Mouse (Mus musculus) forebrain, postnatal 0 days (tissue): ENCODE results near the gene Ryk. TPM values are rescaled to one million over a fixed set of nuclear protein-coding genes. Genes with fewer than 3 reads are reported as not detected.

Source experiments
- ATAC-seq: fragments of 200-750 bp; cut with Nextera tagmentation; 2 replicates; pipeline ENCODE4 v1.8.0; 2017; ENCODE audit warnings: mild to moderate bottlenecking, moderate library complexity
- DNase-seq: peaks from one replicate; pipeline ENCODE4 v3.0.0-alpha.2; 2015
- H3K27ac ChIP-seq: fragments of 300-500 bp; sonication (generic); 2 replicates; pipeline ENCODE4 v1.5.1; 2014; ENCODE audit warnings: low read depth, mild to moderate bottlenecking, antibody characterized with exemption, low read length, moderate library complexity, mixed read lengths
- H3K27me3 ChIP-seq: fragments of 300-500 bp; sonication (generic); 2 replicates; pipeline ENCODE4 v1.6.1; 2014; ENCODE audit warnings: mild to moderate bottlenecking, low read length, mixed read lengths; ENCODE audit not compliant: insufficient read depth
- H3K36me3 ChIP-seq: fragments of 300-500 bp; sonication (generic); 2 replicates; pipeline ENCODE4 v1.6.1; 2014; ENCODE audit warnings: mild to moderate bottlenecking, moderate library complexity; ENCODE audit not compliant: insufficient read depth
- H3K4me1 ChIP-seq: fragments of 300-500 bp; sonication (generic); 2 replicates; pipeline ENCODE4 v1.6.1; 2014; ENCODE audit warnings: antibody characterized with exemption; ENCODE audit not compliant: insufficient read depth
- H3K4me2 ChIP-seq: fragments of 300-500 bp; sonication (generic); 2 replicates; pipeline ENCODE4 v1.6.1; 2014; ENCODE audit warnings: low read depth, mild to moderate bottlenecking, moderate library complexity
- H3K4me3 ChIP-seq: fragments of 300-500 bp; sonication (generic); 2 replicates; pipeline ENCODE4 v1.5.1; 2014; ENCODE audit warnings: low read depth, low read length, mixed read lengths
- H3K9ac ChIP-seq: fragments of 300-500 bp; sonication (generic); 2 replicates; pipeline ENCODE4 v1.6.1; 2014; ENCODE audit warnings: mild to moderate bottlenecking
- H3K9me3 ChIP-seq: fragments of 300-500 bp; sonication (generic); 2 replicates; pipeline ENCODE4 v1.6.1; 2016; ENCODE audit warnings: low read length
- CTCF ChIP-seq: sonication (generic); IDR thresholded peaks from 2 replicates; pipeline ENCODE4 v1.5.1; 2016; ENCODE audit warnings: antibody characterized with exemption, control low read depth, low read depth
- WGBS: fragments of 180-500 bp; shearing (Covaris S2); extraction: QIAGEN DNeasy Blood & Tissue Kit; methylation state at CpG from one replicate; pipeline ENCODE4 v1.1.7; 2014; 5-methylcytosine and 5-hydroxymethylcytosine counted together
- polyA plus RNA-seq: library from polyadenylated mRNA; unstranded; fragments of >200 nt; fragmentation: Nextera tagmentation; extraction: Ambion mirVana; gene quantifications from 2 replicates; pipeline ENCODE4 v1.2.1, GENCODE M21; 2015
- total RNA-seq: library from RNA; depleted of rRNA; stranded (reverse); fragments of >200 nt; gene quantifications from 2 replicates; pipeline ENCODE4 v1.2.3, GENCODE M21; 2014; rRNA removed

Gene Ryk
- total RNA-seq (59.5 and 63.6 TPM in 2 replicates), polyA plus RNA-seq (14.9 and 16.6 TPM in 2 replicates)

- Histone ChIP-seq H3K4me2 (peak within 1 kb of the TSS; percentile 70), H3K27ac (peak within 1 kb of the TSS; percentile 84), H3K36me3 (no peaks in the 10 kb centered on the region), H3K27me3 (no peaks in the 10 kb centered on the region), H3K9ac (peak within 1 kb of the TSS; percentile 90), H3K4me1 (peaks cover 18% of the 10 kb centered on the region), H3K9me3 (no peaks in the 10 kb centered on the region), H3K4me3 (peak within 1 kb of the TSS; percentile 95)
- DNase-seq (peak; percentile 88), ATAC-seq (peak; percentile 88)
- under 1% methylated on average over 84 of the region's 119 CpGs for WGBS
- no peak for TF ChIP-seq CTCF
Measured at GRCm38 (mm10) chr9:102834742-102835591, at the start of gene Ryk. Gene Ryk, plus strand, starts transcription at chr9:102834917.

GRCm38 (mm10) chr9:102789491-102789890, 45.2 kb upstream of the Ryk start:
- Histone ChIP-seq H3K27me3 (no peaks in the 10 kb centered on the region), H3K4me1 (no peaks in the 10 kb centered on the region), H3K9ac (no peak overlapping the region), H3K27ac (no peak overlapping the region), H3K4me2 (no peak overlapping the region), H3K9me3 (no peaks in the 10 kb centered on the region), H3K4me3 (no peak overlapping the region), H3K36me3 (no peaks in the 10 kb centered on the region)
- 81% methylated on average over 3 of the region's 3 CpGs for WGBS
- no peak for TF ChIP-seq CTCF
- ATAC-seq (no peak), DNase-seq (no peak)

- Histone ChIP-seq H3K36me3 (no peaks in the 10 kb centered on the region), H3K4me1 (no peaks in the 10 kb centered on the region), H3K9me3 (no peaks in the 10 kb centered on the region), H3K9ac (no peak overlapping the region), H3K27me3 (no peaks in the 10 kb centered on the region), H3K4me2 (no peak overlapping the region), H3K27ac (no peak overlapping the region), H3K4me3 (no peak overlapping the region)
- DNase-seq (no peak), ATAC-seq (no peak)
- 74% methylated on average over 9 of the region's 9 CpGs for WGBS
- no peak for TF ChIP-seq CTCF
Measured at GRCm38 (mm10) chr9:102791845-102792244, 42.9 kb upstream of the Ryk start.

- WGBS = 69% methylated on average over 15 of the region's 15 CpGs
- no peak for ATAC-seq
- H3K9me3 ChIP-seq = no peaks in the 10 kb centered on the region
- no peak overlapping the region for H3K27ac ChIP-seq
- DNase-seq = no peak
- H3K4me3 ChIP-seq = no peak overlapping the region
- no peak overlapping the region for H3K9ac ChIP-seq
- TF ChIP-seq CTCF = no peak
- H3K4me2 ChIP-seq = no peak overlapping the region
- H3K27me3 ChIP-seq = no peaks in the 10 kb centered on the region
- no peaks in the 10 kb centered on the region for H3K36me3 ChIP-seq
- no peaks in the 10 kb centered on the region for H3K4me1 ChIP-seq
Measured at GRCm38 (mm10) chr9:102792836-102793235, 41.9 kb upstream of the Ryk start.

GRCm38 (mm10) chr9:102793286-102793809, 41.4 kb upstream of the Ryk start:
- H3K9me3 ChIP-seq = no peaks in the 10 kb centered on the region
- H3K4me2 ChIP-seq = no peak overlapping the region
- no peak for TF ChIP-seq CTCF
- no peak overlapping the region for H3K9ac ChIP-seq
- WGBS = 69% methylated on average over 12 of the region's 12 CpGs
- H3K27ac ChIP-seq = no peak overlapping the region
- DNase-seq (no peak), ATAC-seq (peak; percentile 25; the same call in 1 of the 2 replicates)
- no peaks in the 10 kb centered on the region for H3K36me3 ChIP-seq
- no peaks in the 10 kb centered on the region for H3K4me1 ChIP-seq
- H3K27me3 ChIP-seq = no peaks in the 10 kb centered on the region
- no peak overlapping the region for H3K4me3 ChIP-seq

- no peaks in the 10 kb centered on the region for H3K27me3 ChIP-seq
- no peak overlapping the region for H3K27ac ChIP-seq
- H3K36me3 ChIP-seq = no peaks in the 10 kb centered on the region
- H3K9me3 ChIP-seq = no peaks in the 10 kb centered on the region
- H3K9ac ChIP-seq = no peak overlapping the region
- ATAC-seq (no peak), DNase-seq (no peak)
- H3K4me1 ChIP-seq = no peaks in the 10 kb centered on the region
- WGBS = 72% methylated on average over 4 of the region's 4 CpGs
- no peak for TF ChIP-seq CTCF
- H3K4me3 ChIP-seq = no peak overlapping the region
- no peak overlapping the region for H3K4me2 ChIP-seq
Measured at GRCm38 (mm10) chr9:102798406-102798805, 36.3 kb upstream of the Ryk start.

- H3K4me3 ChIP-seq = no peak overlapping the region
- H3K4me2 ChIP-seq = no peak overlapping the region
- no peaks in the 10 kb centered on the region for H3K36me3 ChIP-seq
- TF ChIP-seq CTCF = no peak
- ATAC-seq (peak; percentile 50; the same call in 1 of the 2 replicates), DNase-seq (peak; percentile 20)
- no peaks in the 10 kb centered on the region for H3K9me3 ChIP-seq
- H3K27ac ChIP-seq = no peak overlapping the region
- H3K27me3 ChIP-seq = no peaks in the 10 kb centered on the region
- H3K9ac ChIP-seq = no peak overlapping the region
- 54% methylated on average over 10 of the region's 10 CpGs for WGBS
- no peaks in the 10 kb centered on the region for H3K4me1 ChIP-seq
Measured at GRCm38 (mm10) chr9:102806056-102806573, 28.6 kb upstream of the Ryk start.
